Mouse (Mus musculus): ENCODE measurements around the gene Armc6.

The Armc6 gene

GRCm38 (mm10) chr8:70193238-70193637 is 41.0 kb downstream of the Armc6 start:
- DNase-seq = no peak

GRCm38 (mm10) chr8:70188707-70189106 is 45.6 kb downstream of the Armc6 start:
- no peak for DNase-seq

- no peak for DNase-seq
Measured at GRCm38 (mm10) chr8:70183194-70183593, 51.1 kb downstream of the Armc6 start.

- DNase-seq = no peak
Measured at GRCm38 (mm10) chr8:70181903-70182252, 52.4 kb downstream of the Armc6 start.

GRCm38 (mm10) chr8:70181212-70181902 is 52.9 kb downstream of the Armc6 start:
- DNase-seq = no peak

GRCm38 (mm10) chr8:70179082-70179481 is 55.2 kb downstream of the Armc6 start:
- DNase-seq = no peak

GRCm38 (mm10) chr8:70178231-70178630 is 56.0 kb downstream of the Armc6 start:
- DNase-seq = no peak

- DNase-seq = no peak
Measured at GRCm38 (mm10) chr8:70174079-70174478, 60.2 kb downstream of the Armc6 start.

- DNase-seq = no peak
Measured at GRCm38 (mm10) chr8:70173320-70173719, 60.9 kb downstream of the Armc6 start.

GRCm38 (mm10) chr8:70172043-70172681 is 62.1 kb downstream of the Armc6 start, which contains the start of gene Tmem161a:
Tmem161a (plus strand) TSS chr8:70172356.
- peak; percentile 89 for DNase-seq

- DNase-seq = no peak
Measured at GRCm38 (mm10) chr8:70171240-70171639, 63.0 kb downstream of the Armc6 start.

GRCm38 (mm10) chr8:70170748-70171147 is 63.5 kb downstream of the Armc6 start:
- no peak for DNase-seq

Measured in thymus, postnatal 25 days (tissue).